Mouse (Mus musculus): ENCODE data around the gene Stt3a. TPM values are rescaled to one million over a fixed set of nuclear protein-coding genes. Genes with fewer than 3 reads are reported as not detected.

The Stt3a gene
- total RNA-seq (2023), result 162 TPM

GRCm38 (mm10) chr9:36767203-36768143 is at the start of gene Stt3a:
Gene Stt3a, minus strand, starts transcription at chr9:36767679.

GRCm38 (mm10) chr9:36796781-36797555 is 29.5 kb upstream of the Stt3a start, which contains the start of gene Ei24:
Gene Ei24, minus strand, starts transcription at chr9:36797393.

GRCm38 (mm10) chr9:36727034-36727755 is 40.3 kb downstream of the Stt3a start, which contains the start of gene Chek1:
Gene Chek1, minus strand, starts transcription at chr9:36727065.

GRCm38 (mm10) chr9:36692920-36693319 is 74.6 kb downstream of the Stt3a start, which contains the start of gene Acrv1:
Gene Acrv1, plus strand, starts transcription at chr9:36693220.

Other genes starting within 250 kb of the Stt3a start
- gene Gm5615, start 225.7 kb downstream of the Stt3a start, total RNA-seq (2023), result not detected
- not detected for gene Gm17689, start 185.0 kb downstream of the Stt3a start, total RNA-seq (2023)
- not detected for gene A630095E13Rik, start 124.3 kb downstream of the Stt3a start, total RNA-seq (2023)
- gene Acrv1, start 74.5 kb downstream of the Stt3a start, total RNA-seq (2023), result not detected
- gene Chek1, start 40.6 kb downstream of the Stt3a start, total RNA-seq (2023), result 7.8 TPM
- gene Ei24, start 29.7 kb upstream of the Stt3a start, total RNA-seq (2023), result 27.8 TPM
- not detected for gene Fez1, start 54.2 kb upstream of the Stt3a start, total RNA-seq (2023)